Mouse (Mus musculus) C3H10T1/2 (cell line): ENCODE data around the gene Blnk. TPM values are rescaled to one million over a fixed set of nuclear protein-coding genes. Genes with fewer than 3 reads are reported as not detected.

Experiments used
- polyA plus RNA-seq, 2 experiments: library from polyadenylated mRNA; unstranded; fragments of >200 nt; fragmentation: generic; extraction: Trizol; gene quantifications; one replicate each; pipeline ENCODE4 v1.2.1; 2012; ENCODE audit warnings: missing spikeins in 2 of 2

The Blnk gene
- polyA plus RNA-seq, result 10 to 100 TPM in 1 of 2 experiments, 1 to 10 TPM in 1; 5.9 to 14.1 TPM

DNA sequence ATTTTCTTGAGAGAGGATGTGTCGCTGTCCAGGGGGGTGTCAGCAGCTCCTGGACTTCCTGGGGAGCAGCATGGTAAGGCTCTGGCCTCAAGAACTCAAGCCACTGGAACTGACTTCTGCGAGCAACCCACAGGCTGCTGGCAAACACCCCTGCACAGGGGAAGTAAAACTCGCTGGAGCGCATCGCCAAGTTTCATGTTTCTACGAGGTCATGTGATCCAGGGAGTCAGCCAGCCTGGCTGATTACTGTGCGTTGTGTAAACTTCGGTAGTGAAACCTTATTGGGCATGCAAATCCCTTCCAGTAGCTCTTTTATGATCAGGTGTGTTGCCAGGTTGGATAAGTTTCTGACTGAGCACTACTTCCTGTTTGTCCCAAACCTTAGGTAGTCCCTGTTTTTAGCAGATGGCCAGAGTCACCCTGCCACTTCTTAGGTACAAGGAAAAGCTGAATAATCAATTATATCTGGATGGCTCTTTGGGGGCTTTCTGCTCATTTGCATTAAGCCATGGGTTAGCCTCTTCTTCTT is at the start of gene Blnk:
Blnk (minus strand) TSS at position 479 of the 529 bp plus-strand sequence.

DNA sequence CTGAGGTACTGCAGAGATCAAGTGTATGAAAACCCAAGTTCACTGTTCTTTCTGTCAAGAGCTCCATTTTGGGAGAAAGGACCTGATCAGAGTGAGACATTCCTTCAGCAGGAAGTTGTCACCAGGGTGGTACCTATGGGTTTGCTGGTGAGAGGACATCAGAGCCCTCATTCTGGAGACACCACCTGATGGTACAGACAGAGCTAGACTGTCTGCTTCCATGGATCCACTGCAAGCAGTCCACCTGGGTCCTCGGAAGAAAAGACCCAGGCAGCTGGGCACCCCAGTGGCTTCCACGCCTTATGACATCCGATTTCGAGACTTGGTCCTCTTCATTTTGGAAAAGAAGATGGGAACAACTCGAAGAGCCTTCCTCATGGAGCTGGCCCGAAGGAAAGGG is 34.9 kb upstream of the Blnk start, which contains the start of gene Dntt:
Dntt (plus strand) TSS at position 57 of the 400 bp plus-strand sequence.

DNA sequence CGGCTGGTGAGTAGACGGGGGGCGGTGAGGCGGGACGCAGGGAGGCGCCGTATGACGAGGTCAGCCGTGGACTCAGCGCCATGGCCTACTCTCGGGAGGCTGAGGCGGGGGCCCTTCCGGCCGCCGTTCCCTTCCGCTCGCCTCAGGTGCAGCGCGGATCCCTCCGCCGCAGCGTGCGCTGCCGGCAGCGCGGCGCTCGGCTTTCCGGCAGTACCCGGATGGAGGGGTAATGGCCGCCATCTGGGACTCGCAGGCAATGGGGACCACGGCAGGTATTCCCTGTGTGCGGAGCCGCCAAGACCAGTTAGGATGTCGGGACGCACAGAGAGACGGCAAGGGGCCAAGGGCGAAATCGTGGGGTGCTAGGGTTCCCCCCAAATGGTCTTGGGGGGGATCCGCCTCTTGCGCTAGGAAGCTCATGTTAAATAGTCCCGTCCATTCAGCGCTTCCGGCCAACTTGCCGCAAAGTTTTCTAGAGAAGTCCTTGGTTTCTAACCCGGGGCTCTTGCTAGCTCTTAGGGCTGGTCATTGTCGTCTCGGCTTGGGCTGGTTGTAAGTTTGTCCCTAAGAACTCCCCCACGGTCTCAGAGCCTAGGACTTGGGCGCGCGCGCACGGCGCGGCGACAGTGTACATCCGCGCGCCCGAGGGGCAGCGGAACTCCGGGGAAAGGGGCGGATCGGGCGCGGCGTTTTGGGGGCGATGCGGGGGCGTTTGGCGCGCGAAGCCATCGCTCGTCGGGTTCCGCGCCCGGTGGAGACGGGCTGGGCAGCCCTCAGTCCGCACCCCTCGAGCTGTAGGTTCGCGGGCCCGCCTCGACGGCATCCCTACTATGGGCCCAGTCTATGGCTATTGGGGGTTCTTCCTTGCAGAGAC is 99.6 kb downstream of the Blnk start, which contains the start of gene Zfp518a:
Zfp518a (plus strand) TSS at position 187 of the 874 bp plus-strand sequence.

Other genes starting within 250 kb of the Blnk start
- not detected for gene Cc2d2b, start 245.8 kb downstream of the Blnk start, polyA plus RNA-seq
- 1 to 10 TPM in 1 of 2 experiments, under 1 TPM in 1; 0.18 to 1.3 TPM for gene Ccnj, start 163.3 kb downstream of the Blnk start, polyA plus RNA-seq
- gene Zfp518a, start 99.8 kb downstream of the Blnk start, polyA plus RNA-seq, result under 1 TPM; 0.04 to 0.47 TPM
- under 1 TPM; 0.01 to 0.02 TPM for gene Dntt, start 34.7 kb upstream of the Blnk start, polyA plus RNA-seq
- gene Opalin, start 82.6 kb upstream of the Blnk start, polyA plus RNA-seq, result not detected
- gene Tll2, start 212.3 kb upstream of the Blnk start, polyA plus RNA-seq, result under 1 TPM in 1 of 2 experiments, not detected in 1; 0.02 TPM